Mouse (Mus musculus) lung, embryonic 14.5 days (tissue): Measurements from ENCODE around the gene Barx2. TPM values are rescaled to one million over a fixed set of nuclear protein-coding genes. Genes with fewer than 3 reads are reported as not detected.

Source experiments
- ATAC-seq: fragments of 200-750 bp; cut with Nextera tagmentation; 2 replicates; pipeline ENCODE4 v1.8.0; 2017; ENCODE audit warnings: mild to moderate bottlenecking, moderate TSS enrichment, moderate library complexity; ENCODE audit not compliant: insufficient read depth
- DNase-seq: peaks from one replicate; pipeline ENCODE4 v3.0.0-alpha.2; 2015
- H3K27ac ChIP-seq: fragments of 300-500 bp; sonication (generic); 2 replicates; pipeline ENCODE4 v1.5.1; 2014; ENCODE audit warnings: low read depth, mild to moderate bottlenecking, moderate library complexity
- H3K27me3 ChIP-seq: fragments of 300-500 bp; sonication (generic); 2 replicates; pipeline ENCODE4 v1.6.1; 2014; ENCODE audit warnings: low read length, control low read depth; ENCODE audit not compliant: insufficient read depth
- H3K36me3 ChIP-seq: fragments of 300-500 bp; sonication (generic); 2 replicates; pipeline ENCODE4 v1.6.1; 2014; ENCODE audit warnings: control low read depth; ENCODE audit not compliant: insufficient read depth
- H3K4me1 ChIP-seq: fragments of 300-500 bp; sonication (generic); 2 replicates; pipeline ENCODE4 v1.6.1; 2014; ENCODE audit warnings: antibody characterized with exemption, control low read depth; ENCODE audit not compliant: insufficient read depth
- H3K4me2 ChIP-seq: fragments of 300-500 bp; sonication (generic); 2 replicates; pipeline ENCODE4 v1.6.1; 2014; ENCODE audit warnings: mild to moderate bottlenecking
- H3K4me3 ChIP-seq: fragments of 300-500 bp; sonication (generic); 2 replicates; pipeline ENCODE4 v1.5.1; 2014; ENCODE audit warnings: low read depth, low read length
- H3K9ac ChIP-seq: fragments of 300-500 bp; sonication (generic); 2 replicates; pipeline ENCODE4 v1.6.1; 2014
- H3K9me3 ChIP-seq: fragments of 300-500 bp; sonication (generic); 2 replicates; pipeline ENCODE4 v1.6.1; 2016; ENCODE audit warnings: low read depth, low read length, control low read depth
- CTCF ChIP-seq: IDR thresholded peaks from 2 replicates; pipeline ENCODE4 v1.5.1; 2016; ENCODE audit warnings: antibody characterized with exemption, low read depth
- WGBS: fragments of 180-500 bp; shearing (Covaris S2); extraction: QIAGEN DNeasy Blood & Tissue Kit; methylation state at CpG from one replicate; pipeline ENCODE4 v1.1.7; 2014; 5-methylcytosine and 5-hydroxymethylcytosine counted together
- polyA plus RNA-seq: library from polyadenylated mRNA; unstranded; fragments of >200 nt; fragmentation: Nextera tagmentation; extraction: Ambion mirVana; gene quantifications from 2 replicates; pipeline ENCODE4 v1.2.1, GENCODE M21; 2014

Barx2 gene
- polyA plus RNA-seq, 1 experiment from 2014 or later, result 0.36 TPM

GRCm38 (mm10) chr9:31802641-31803040, 110.6 kb downstream of the Barx2 start:
- H3K36me3 ChIP-seq, result no peaks in the 10 kb centered on the region
- H3K4me3 ChIP-seq, result no peak overlapping the region
- H3K4me2 ChIP-seq, result no peak overlapping the region
- no peaks in the 10 kb centered on the region for H3K4me1 ChIP-seq
- no peak overlapping the region for H3K27ac ChIP-seq
- 86% methylated on average over 1 of the region's 1 CpGs for WGBS
- DNase-seq, result no peak
- no peaks in the 10 kb centered on the region for H3K27me3 ChIP-seq
- TF ChIP-seq CTCF, result no peak
- H3K9ac ChIP-seq, result no peak overlapping the region
- no peaks in the 10 kb centered on the region for H3K9me3 ChIP-seq
- ATAC-seq, result no peak

Other genes with a start within 250 kb of the Barx2 start
- 7.5 and 7.7 TPM in 2 replicates for gene Arhgap32, start 202.7 kb upstream of the Barx2 start, polyA plus RNA-seq